Mouse (Mus musculus) G1E (cell line): Measurements from ENCODE around the gene Slc26a6. TPM values are rescaled to one million over a fixed set of nuclear protein-coding genes. Genes with fewer than 3 reads are reported as not detected.

ENCODE experiments used
- ATAC-seq: 2 replicates; pipeline ENCODE4 v1.8.0; 2016; ENCODE audit warnings: mild to moderate bottlenecking; ENCODE audit not compliant: insufficient number of reproducible peaks, poor library complexity, low FRiP score, severe bottlenecking; ENCODE audit errors: extremely low read depth
- DNase-seq: peaks from one replicate; pipeline ENCODE4 v3.0.0; 2012; ENCODE audit warnings: low spot score
- H3K27me3 ChIP-seq: 2 replicates; pipeline ENCODE4 v1.6.1; 2012; ENCODE audit warnings: mild to moderate bottlenecking, low read length, inconsistent platforms; ENCODE audit not compliant: insufficient read depth
- H3K36me3 ChIP-seq: replicated peaks from 2 replicates; pipeline ENCODE3; 2012; ENCODE audit warnings: mild to moderate bottlenecking, inconsistent platforms
- H3K4me1 ChIP-seq: 2 replicates; pipeline ENCODE4 v1.6.1; 2012; ENCODE audit warnings: low read depth, low read length, inconsistent platforms, mixed read lengths; ENCODE audit not compliant: insufficient read depth
- H3K4me3 ChIP-seq: 2 replicates; pipeline ENCODE4 v1.5.1; 2012; ENCODE audit warnings: low read depth, mild to moderate bottlenecking, inconsistent platforms, low read length, moderate library complexity, mixed read lengths
- H3K9me3 ChIP-seq: replicated peaks from 2 replicates; pipeline ENCODE4 v1.6.1; 2012; ENCODE audit warnings: inconsistent platforms
- CTCF ChIP-seq: IDR thresholded peaks from 2 replicates; pipeline ENCODE4 v1.5.1; 2012; ENCODE audit warnings: low read depth, low read length, inconsistent platforms, mixed read lengths
- GATA1 ChIP-seq: IDR thresholded peaks from 2 replicates; pipeline ENCODE4 v1.6.1; 2012; ENCODE audit warnings: borderline replicate concordance, low read length, inconsistent platforms, mixed read lengths
- GATA2 ChIP-seq: IDR thresholded peaks from 2 replicates; pipeline ENCODE4 v1.6.1; 2012; ENCODE audit warnings: low read depth, low read length, inconsistent platforms, borderline replicate concordance
- POLR2AphosphoS5 ChIP-seq: IDR thresholded peaks from 2 replicates; pipeline ENCODE4 v1.6.1; 2012; ENCODE audit warnings: low read depth, low read length, inconsistent platforms; ENCODE audit not compliant: insufficient replicate concordance
- TAL1 ChIP-seq: conservative IDR thresholded peaks from 2 replicates; pipeline ENCODE4 v1.6.1; 2012; ENCODE audit warnings: low read depth, low read length, inconsistent platforms, mixed read lengths
- polyA plus RNA-seq: library from polyadenylated mRNA; stranded (reverse); fragments of >175 nt; gene quantifications from 2 replicates; pipeline ENCODE4 v1.2.3, GENCODE M21; 2012
- total RNA-seq, 2 experiments: library from RNA; stranded (forward) in 1 of 2; stranded (reverse) in 1 of 2; fragments of 200-1000 nt in 1 of 2; fragments of >200 nt in 1 of 2; fragmentation: Nextera tagmentation in 1 of 2; gene quantifications; 2 replicates each; pipeline ENCODE4 v1.2.3; 2014 to 2017

Slc26a6 gene
- total and polyA plus RNA-seq, 3 experiments, result 2.3 to 3.6 (median 3.5) TPM

DNA sequence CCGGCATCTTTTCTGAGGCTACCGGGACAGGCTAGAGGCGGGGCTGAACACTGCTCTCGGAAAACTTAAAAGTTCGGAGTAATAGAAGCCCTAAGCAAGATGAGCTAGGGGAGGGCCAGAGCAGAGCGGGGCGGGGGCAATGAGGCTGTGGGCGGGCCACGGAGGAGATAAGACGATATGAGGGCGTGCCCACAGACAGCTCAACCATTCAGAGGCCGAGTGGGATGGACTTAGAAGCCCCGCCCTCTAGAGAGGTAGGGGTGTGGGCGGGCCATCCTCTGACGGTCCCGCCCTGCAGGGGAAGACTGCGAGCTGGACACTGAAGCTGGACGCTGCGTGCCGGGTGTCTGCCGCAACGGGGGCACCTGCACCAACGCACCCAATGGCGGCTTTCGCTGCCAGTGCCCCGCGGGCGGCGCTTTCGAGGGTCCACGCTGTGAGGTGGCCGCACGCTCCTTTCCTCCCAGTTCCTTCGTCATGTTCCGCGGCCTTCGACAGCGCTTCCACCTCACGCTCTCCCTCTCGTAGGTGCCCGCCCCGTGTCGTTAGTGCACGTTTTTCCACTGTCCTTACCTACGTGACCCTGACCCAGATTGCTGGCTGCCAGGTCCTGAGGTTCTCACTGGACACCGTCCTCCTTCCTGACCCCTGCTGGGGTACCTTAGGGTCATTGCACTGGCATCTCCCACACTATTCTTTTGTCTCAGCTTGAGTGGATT is 20.5 kb upstream of the Slc26a6 start:
- Histone ChIP-seq H3K9me3 (peaks cover 7% of the 10 kb centered on the region), H3K4me3 (no peak overlapping the region), H3K4me1 (no peaks in the 10 kb centered on the region), H3K36me3 (no peaks in the 10 kb centered on the region), H3K27me3 (peaks cover 24% of the 10 kb centered on the region; the same call in 1 of the 2 replicates)
- no peak for DNase-seq
- ATAC-seq, result no peak
- TF ChIP-seq POLR2AphosphoS5 (no peak), CTCF (no peak), GATA1 (no peak), TAL1 (no peak), GATA2 (no peak)

DNA sequence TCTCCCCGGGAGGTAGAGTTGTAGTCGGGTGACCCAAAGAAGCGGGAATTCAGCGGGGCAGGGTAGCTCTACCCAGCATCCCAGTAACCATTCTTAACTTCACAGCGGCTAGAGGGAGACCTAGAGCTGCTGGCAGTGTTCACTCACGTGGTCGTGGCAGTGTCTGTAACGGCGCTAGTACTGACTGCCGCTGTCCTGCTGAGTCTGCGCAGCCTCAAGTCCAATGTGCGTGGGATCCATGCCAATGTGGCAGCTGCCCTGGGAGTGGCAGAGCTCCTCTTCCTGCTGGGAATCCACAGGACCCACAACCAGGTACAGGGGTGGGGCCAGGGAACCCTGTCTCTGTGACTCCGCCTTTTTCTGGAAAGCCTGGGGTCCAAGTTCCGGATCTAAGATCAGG is 10.1 kb upstream of the Slc26a6 start:
- peaks cover 56% of the 10 kb centered on the region for H3K27me3 ChIP-seq
- H3K4me1 ChIP-seq, result no peaks in the 10 kb centered on the region
- H3K4me3 ChIP-seq, result no peak overlapping the region
- TF ChIP-seq TAL1, result no peak
- no peak for TF ChIP-seq POLR2AphosphoS5
- no peak for TF ChIP-seq CTCF
- TF ChIP-seq GATA1, result no peak
- TF ChIP-seq GATA2, result no peak
- DNase-seq (no peak), ATAC-seq (no peak)
- H3K36me3 ChIP-seq, result no peaks in the 10 kb centered on the region
- no peaks in the 10 kb centered on the region for H3K9me3 ChIP-seq

DNA sequence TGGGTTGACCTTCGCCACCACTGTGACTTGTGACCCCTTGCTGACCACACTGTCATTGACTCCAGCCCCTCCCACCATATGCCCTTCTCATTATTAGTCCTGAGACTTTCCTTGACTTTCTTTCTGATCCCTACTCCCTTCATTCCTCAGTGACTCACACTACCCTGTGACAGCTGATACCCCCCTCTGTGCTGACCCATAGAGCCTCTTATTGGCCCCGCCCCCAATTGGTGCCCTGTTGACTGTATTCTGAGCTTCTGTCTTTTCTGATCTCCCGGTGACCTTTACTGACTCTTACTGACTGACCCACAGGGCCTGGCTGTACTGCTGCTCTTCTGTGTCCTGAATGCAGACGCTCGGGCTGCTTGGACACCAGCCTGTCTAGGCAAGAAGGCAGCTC is 7.7 kb upstream of the Slc26a6 start:
- Histone ChIP-seq H3K27me3 (peaks cover 62% of the 10 kb centered on the region), H3K4me3 (no peak overlapping the region), H3K4me1 (no peaks in the 10 kb centered on the region), H3K9me3 (no peaks in the 10 kb centered on the region), H3K36me3 (no peaks in the 10 kb centered on the region)
- no peak for TF ChIP-seq GATA2
- DNase-seq (no peak), ATAC-seq (no peak)

DNA sequence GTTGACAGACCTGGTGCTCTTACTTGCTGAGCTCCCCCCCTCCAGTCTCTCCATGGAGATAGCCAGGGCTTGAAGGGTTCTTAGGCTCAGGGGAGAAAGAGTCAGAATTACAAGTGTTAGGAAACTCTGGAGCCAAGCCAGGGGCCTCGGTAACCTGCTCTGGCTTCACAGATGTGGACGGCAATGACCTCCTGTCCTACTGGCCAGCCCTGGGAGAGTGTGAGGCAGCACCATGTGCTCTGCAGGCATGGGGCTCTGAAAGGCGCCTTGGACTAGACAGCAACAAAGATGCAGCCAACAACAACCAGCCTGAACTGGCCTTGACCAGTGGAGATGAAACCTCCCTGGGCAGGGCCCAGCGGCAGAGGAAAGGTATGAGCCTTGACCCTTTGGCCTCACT is 5.7 kb upstream of the Slc26a6 start:
- H3K36me3 ChIP-seq, result peaks cover under 1% of the 10 kb centered on the region
- ATAC-seq (no peak), DNase-seq (no peak)
- H3K27me3 ChIP-seq, result peaks cover 53% of the 10 kb centered on the region
- no peak overlapping the region for H3K4me3 ChIP-seq
- H3K9me3 ChIP-seq, result no peaks in the 10 kb centered on the region
- H3K4me1 ChIP-seq, result peaks cover 5% of the 10 kb centered on the region; the same call in 1 of the 2 replicates
- TF ChIP-seq TAL1 (no peak), CTCF (no peak), GATA1 (no peak), GATA2 (no peak), POLR2AphosphoS5 (no peak)

DNA sequence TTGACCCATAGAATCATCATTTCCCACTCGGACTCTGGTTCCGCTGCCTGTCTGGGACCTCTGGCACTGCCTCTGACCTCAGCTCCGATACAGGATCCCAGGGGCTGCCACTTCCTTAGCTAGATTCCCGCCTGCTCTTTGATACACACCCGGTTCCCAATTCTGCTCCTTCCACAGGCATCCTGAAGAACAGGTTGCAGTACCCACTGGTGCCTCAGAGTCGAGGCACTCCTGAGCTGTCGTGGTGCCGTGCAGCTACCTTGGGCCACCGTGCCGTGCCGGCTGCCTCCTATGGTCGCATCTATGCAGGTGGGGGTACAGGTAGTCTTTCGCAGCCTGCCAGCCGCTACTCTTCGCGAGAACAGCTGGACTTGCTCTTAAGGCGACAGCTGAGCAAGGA is 4.7 kb upstream of the Slc26a6 start:
- peaks cover 43% of the 10 kb centered on the region for H3K27me3 ChIP-seq
- H3K36me3 ChIP-seq, result peaks cover 3% of the 10 kb centered on the region
- H3K9me3 ChIP-seq, result no peaks in the 10 kb centered on the region
- H3K4me1 ChIP-seq, result peaks cover 14% of the 10 kb centered on the region
- ATAC-seq (no peak), DNase-seq (no peak)
- no peak for TF ChIP-seq GATA1
- TF ChIP-seq GATA2, result no peak
- TF ChIP-seq TAL1, result no peak
- no peak for TF ChIP-seq CTCF
- TF ChIP-seq POLR2AphosphoS5, result no peak
- no peak overlapping the region for H3K4me3 ChIP-seq

DNA sequence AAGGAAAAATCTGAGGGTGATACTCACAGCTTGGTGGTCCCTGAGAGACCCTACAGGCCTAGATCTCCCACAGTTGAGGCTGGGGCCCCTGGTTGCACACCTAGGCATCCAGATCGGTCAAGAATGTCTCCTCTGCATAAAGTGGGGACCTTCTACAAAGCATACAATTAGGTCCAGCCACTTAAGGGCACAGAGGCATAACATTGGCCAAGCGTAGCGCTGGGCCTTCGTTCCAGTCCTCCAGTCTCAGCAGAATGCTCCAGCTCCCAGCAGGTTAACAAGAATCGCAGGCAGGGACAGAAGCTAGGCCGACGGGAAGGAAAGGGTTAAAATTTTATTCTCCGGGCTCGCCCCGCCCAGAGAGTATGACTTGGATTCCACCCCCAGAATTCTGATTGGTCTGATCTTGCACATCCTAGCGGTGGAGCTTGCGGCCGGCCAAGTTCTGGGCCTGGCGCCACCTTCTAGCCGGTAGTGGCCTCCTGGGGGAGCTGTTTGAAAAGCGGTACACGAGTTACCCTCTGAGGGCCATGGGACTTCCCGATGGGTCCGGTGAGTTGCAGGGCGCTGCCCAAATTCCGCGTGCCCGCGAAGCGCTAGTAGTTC is 655 bp downstream of the Slc26a6 start:
- peak overlapping the region; percentile 79 for H3K4me3 ChIP-seq
- TF ChIP-seq TAL1, result no peak
- TF ChIP-seq POLR2AphosphoS5, result no peak
- TF ChIP-seq CTCF, result no peak; the same call in 1 of the 2 replicates
- peaks cover 8% of the 10 kb centered on the region for H3K27me3 ChIP-seq
- DNase-seq (peak; percentile 99), ATAC-seq (peak; percentile 86)
- no peaks in the 10 kb centered on the region for H3K9me3 ChIP-seq
- peaks cover 29% of the 10 kb centered on the region for H3K4me1 ChIP-seq
- peaks cover 32% of the 10 kb centered on the region for H3K36me3 ChIP-seq
